Mouse (Mus musculus): ENCODE measurements around the gene Ss18l2.
A peak's percentile ranks its signal among the peaks of the same experiment; 100 is the strongest.

The Ss18l2 gene

GRCm38 (mm10) chr9:121673716-121674115 is 36.4 kb upstream of the Ss18l2 start:
- no peak overlapping the region for H3K4me3 ChIP-seq (replicated peaks; ENCODE audit: low read length)
- H3K9me3 ChIP-seq (ENCODE audit: low read length), result no peaks in the 10 kb centered on the region
- no peaks in the 10 kb centered on the region for H3K36me3 ChIP-seq (ENCODE audit: insufficient read depth, low read length)
- no peak for TF ChIP-seq CTCF (conservative IDR thresholded peaks at IDR 0.05; ENCODE audit: low read length)
- no peak for TF ChIP-seq POU5F1 (IDR thresholded peaks at IDR 0.05; ENCODE audit: borderline replicate concordance, low read length)
- no peak for TF ChIP-seq NANOG (IDR thresholded peaks at IDR 0.05; ENCODE audit: borderline replicate concordance, low read length)
- H3K27me3 ChIP-seq (ENCODE audit: insufficient read depth, low read length), result peaks cover 53% of the 10 kb centered on the region
- peaks cover 23% of the 10 kb centered on the region for H3K4me1 ChIP-seq (replicated peaks; ENCODE audit: low read depth, low read length)

DNA sequence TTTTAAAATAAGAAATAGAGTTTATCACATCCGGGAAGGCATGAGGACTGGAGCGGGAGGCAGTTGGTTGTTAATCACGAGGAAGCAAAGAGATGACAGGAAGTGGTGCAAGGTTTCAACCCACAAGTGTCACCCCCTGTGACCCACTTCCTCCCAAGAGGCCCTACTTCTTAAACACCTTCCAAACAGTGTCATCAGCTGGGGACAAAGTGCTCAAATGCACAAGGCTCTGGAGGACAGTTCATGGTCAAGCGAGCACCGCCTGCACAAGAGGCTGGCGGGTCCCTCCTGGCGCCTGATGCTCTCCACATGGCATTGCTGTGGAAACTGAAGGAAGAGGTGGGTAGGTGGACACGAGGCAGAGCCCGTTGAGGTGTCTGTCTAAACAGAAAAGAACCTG is 35.1 kb upstream of the Ss18l2 start:
- Histone ChIP-seq H3K27me3 (ENCODE audit: insufficient read depth, low read length) (peaks cover 40% of the 10 kb centered on the region), H3K4me1 (replicated peaks; ENCODE audit: low read depth, low read length) (peaks cover 10% of the 10 kb centered on the region), H3K4me3 (replicated peaks; ENCODE audit: low read length) (no peak overlapping the region), H3K36me3 (ENCODE audit: insufficient read depth, low read length) (no peaks in the 10 kb centered on the region), H3K9me3 (ENCODE audit: low read length) (no peaks in the 10 kb centered on the region)
- TF ChIP-seq POU5F1 (IDR thresholded peaks at IDR 0.05; ENCODE audit: borderline replicate concordance, low read length) (no peak), CTCF (conservative IDR thresholded peaks at IDR 0.05; ENCODE audit: low read length) (no peak), NANOG (IDR thresholded peaks at IDR 0.05; ENCODE audit: borderline replicate concordance, low read length) (no peak)

DNA sequence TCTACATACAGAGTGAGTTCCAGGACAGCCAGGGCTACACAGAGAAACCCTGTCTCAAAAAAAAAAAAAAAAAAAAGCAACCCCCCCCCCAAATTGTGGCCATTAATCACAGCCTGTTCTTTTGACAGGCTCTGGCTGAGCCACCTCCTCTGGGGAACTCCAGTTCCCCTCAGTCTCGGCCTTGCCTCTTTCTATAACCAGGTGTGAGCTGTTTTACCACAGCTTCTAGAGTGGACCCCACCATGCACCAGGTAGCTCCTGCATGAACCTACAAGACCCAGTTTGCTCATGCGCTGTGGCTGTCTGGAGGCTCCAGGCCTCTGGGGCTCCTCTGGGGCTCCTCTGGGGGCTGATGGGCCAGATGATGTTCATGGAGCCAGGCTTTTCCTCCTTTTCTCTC is 34.6 kb upstream of the Ss18l2 start:
- Histone ChIP-seq H3K9me3 (ENCODE audit: low read length) (no peaks in the 10 kb centered on the region), H3K4me3 (replicated peaks; ENCODE audit: low read length) (no peak overlapping the region), H3K4me1 (replicated peaks; ENCODE audit: low read depth, low read length) (peaks cover 4% of the 10 kb centered on the region), H3K36me3 (ENCODE audit: insufficient read depth, low read length) (no peaks in the 10 kb centered on the region), H3K27me3 (ENCODE audit: insufficient read depth, low read length) (peaks cover 35% of the 10 kb centered on the region)
- TF ChIP-seq CTCF (conservative IDR thresholded peaks at IDR 0.05; ENCODE audit: low read length), result no peak
- TF ChIP-seq NANOG (IDR thresholded peaks at IDR 0.05; ENCODE audit: borderline replicate concordance, low read length), result no peak
- TF ChIP-seq POU5F1 (IDR thresholded peaks at IDR 0.05; ENCODE audit: borderline replicate concordance, low read length), result no peak

GRCm38 (mm10) chr9:121677069-121677468 is 33.1 kb upstream of the Ss18l2 start:
- peaks cover 6% of the 10 kb centered on the region for H3K4me1 ChIP-seq (replicated peaks; ENCODE audit: low read depth, low read length)
- no peaks in the 10 kb centered on the region for H3K36me3 ChIP-seq (ENCODE audit: insufficient read depth, low read length)
- no peaks in the 10 kb centered on the region for H3K9me3 ChIP-seq (ENCODE audit: low read length)
- TF ChIP-seq POU5F1 (IDR thresholded peaks at IDR 0.05; ENCODE audit: borderline replicate concordance, low read length) (no peak), CTCF (conservative IDR thresholded peaks at IDR 0.05; ENCODE audit: low read length) (no peak), NANOG (IDR thresholded peaks at IDR 0.05; ENCODE audit: borderline replicate concordance, low read length) (no peak)
- H3K27me3 ChIP-seq (ENCODE audit: insufficient read depth, low read length), result peaks cover 23% of the 10 kb centered on the region
- no peak overlapping the region for H3K4me3 ChIP-seq (replicated peaks; ENCODE audit: low read length)

GRCm38 (mm10) chr9:121677476-121677875 is 32.7 kb upstream of the Ss18l2 start:
- H3K36me3 ChIP-seq (ENCODE audit: insufficient read depth, low read length), result no peaks in the 10 kb centered on the region
- peaks cover 10% of the 10 kb centered on the region for H3K4me1 ChIP-seq (replicated peaks; ENCODE audit: low read depth, low read length)
- TF ChIP-seq POU5F1 (IDR thresholded peaks at IDR 0.05; ENCODE audit: borderline replicate concordance, low read length), result no peak
- TF ChIP-seq CTCF (conservative IDR thresholded peaks at IDR 0.05; ENCODE audit: low read length), result no peak
- TF ChIP-seq NANOG (IDR thresholded peaks at IDR 0.05; ENCODE audit: borderline replicate concordance, low read length), result no peak
- H3K9me3 ChIP-seq (ENCODE audit: low read length), result no peaks in the 10 kb centered on the region
- H3K27me3 ChIP-seq (ENCODE audit: insufficient read depth, low read length), result peaks cover 19% of the 10 kb centered on the region
- H3K4me3 ChIP-seq (replicated peaks; ENCODE audit: low read length), result no peak overlapping the region

DNA sequence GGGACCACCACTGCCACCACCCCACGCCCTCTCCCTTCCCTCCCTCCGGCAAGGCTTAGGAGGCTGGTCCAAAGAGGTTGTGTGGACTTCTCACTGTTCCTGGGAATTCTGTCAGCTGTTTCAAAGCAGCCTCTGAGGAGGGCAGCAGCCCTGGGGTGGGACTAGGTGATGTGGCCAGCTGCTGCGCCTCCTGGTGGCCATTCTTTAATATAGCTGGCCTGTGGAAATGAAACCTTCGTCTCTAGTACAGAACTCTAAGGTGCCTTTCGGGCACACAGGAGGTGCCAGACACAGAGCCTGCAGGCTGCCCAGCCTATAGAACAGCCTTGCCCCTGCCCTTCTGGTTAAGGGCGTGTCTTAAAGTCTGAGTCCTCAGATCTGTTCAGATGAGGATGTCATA is 30.6 kb upstream of the Ss18l2 start:
- Histone ChIP-seq H3K36me3 (ENCODE audit: insufficient read depth, low read length) (peaks cover 11% of the 10 kb centered on the region), H3K4me1 (replicated peaks; ENCODE audit: low read depth, low read length) (peaks cover 12% of the 10 kb centered on the region), H3K9me3 (ENCODE audit: low read length) (no peaks in the 10 kb centered on the region), H3K4me3 (replicated peaks; ENCODE audit: low read length) (no peak overlapping the region), H3K27me3 (ENCODE audit: insufficient read depth, low read length) (peaks cover 11% of the 10 kb centered on the region; the same call in 1 of the 2 replicates)
- TF ChIP-seq POU5F1 (IDR thresholded peaks at IDR 0.05; ENCODE audit: borderline replicate concordance, low read length) (no peak), CTCF (conservative IDR thresholded peaks at IDR 0.05; ENCODE audit: low read length) (peak; percentile 80)

DNA sequence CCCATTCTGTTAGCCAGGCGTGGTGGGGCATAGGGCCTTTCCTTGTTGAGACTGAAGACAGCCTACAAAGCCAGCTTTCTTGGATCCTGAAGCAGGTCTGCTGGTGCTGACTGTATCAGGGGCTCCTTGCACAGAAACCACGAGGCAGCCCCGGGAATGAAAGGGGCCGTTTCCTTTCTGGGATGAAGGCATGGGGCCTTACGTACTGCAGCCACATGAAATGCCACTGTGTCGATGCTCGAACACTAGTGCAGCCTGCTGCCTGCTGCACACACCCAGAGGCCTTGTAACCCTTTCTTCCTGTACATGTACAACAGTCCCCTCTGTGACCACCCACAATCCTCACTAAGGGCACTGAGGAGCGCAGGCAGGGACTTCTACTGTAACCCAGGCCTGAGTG is 28.9 kb upstream of the Ss18l2 start:
- TF ChIP-seq CTCF (conservative IDR thresholded peaks at IDR 0.05; ENCODE audit: low read length) (no peak), POU5F1 (IDR thresholded peaks at IDR 0.05; ENCODE audit: borderline replicate concordance, low read length) (no peak), NANOG (IDR thresholded peaks at IDR 0.05; ENCODE audit: borderline replicate concordance, low read length) (no peak)
- H3K9me3 ChIP-seq (ENCODE audit: low read length), result no peaks in the 10 kb centered on the region
- peaks cover 11% of the 10 kb centered on the region; the same call in 1 of the 2 replicates for H3K27me3 ChIP-seq (ENCODE audit: insufficient read depth, low read length)
- H3K4me3 ChIP-seq (replicated peaks; ENCODE audit: low read length), result no peak overlapping the region
- H3K36me3 ChIP-seq (ENCODE audit: insufficient read depth, low read length), result peaks cover 23% of the 10 kb centered on the region
- H3K4me1 ChIP-seq (replicated peaks; ENCODE audit: low read depth, low read length), result peaks cover 12% of the 10 kb centered on the region

DNA sequence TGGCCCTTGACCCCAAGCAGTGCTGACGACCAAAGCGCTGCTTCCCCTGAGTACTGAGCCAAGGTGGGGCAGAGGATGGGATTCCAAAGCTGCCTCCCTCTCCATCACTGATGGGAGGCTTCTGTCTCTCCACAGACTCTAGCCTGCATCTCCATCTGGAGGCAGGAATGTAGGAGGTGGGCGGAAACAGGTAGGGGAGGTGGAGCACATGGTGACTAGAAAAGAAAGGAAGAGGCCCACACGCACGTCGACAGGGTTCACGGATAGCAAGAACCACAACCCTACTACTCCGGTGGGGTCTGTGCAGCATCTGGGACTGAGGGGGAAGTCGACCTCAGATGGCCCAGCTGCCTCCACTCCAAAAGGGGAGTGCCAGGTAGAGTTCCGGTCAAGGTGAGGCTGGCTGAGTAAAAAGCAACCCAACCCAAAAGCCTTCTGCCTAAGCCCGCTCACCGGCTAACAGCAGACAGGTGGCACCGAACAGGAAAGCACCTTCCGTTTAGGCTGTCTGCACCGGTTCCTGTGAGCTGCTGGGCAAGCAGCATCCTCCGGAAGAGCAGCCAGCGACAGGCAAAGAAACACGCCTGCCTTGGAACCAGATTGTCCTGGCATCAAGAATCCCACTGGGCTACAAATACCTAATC is 28.0 kb upstream of the Ss18l2 start:
- no peaks in the 10 kb centered on the region for H3K9me3 ChIP-seq (ENCODE audit: low read length)
- TF ChIP-seq NANOG (IDR thresholded peaks at IDR 0.05; ENCODE audit: borderline replicate concordance, low read length), result no peak
- no peak for TF ChIP-seq POU5F1 (IDR thresholded peaks at IDR 0.05; ENCODE audit: borderline replicate concordance, low read length)
- TF ChIP-seq CTCF (conservative IDR thresholded peaks at IDR 0.05; ENCODE audit: low read length), result no peak
- peaks cover 23% of the 10 kb centered on the region for H3K36me3 ChIP-seq (ENCODE audit: insufficient read depth, low read length)
- peaks cover 8% of the 10 kb centered on the region; the same call in 1 of the 2 replicates for H3K27me3 ChIP-seq (ENCODE audit: insufficient read depth, low read length)
- no peak overlapping the region for H3K4me3 ChIP-seq (replicated peaks; ENCODE audit: low read length)
- peaks cover 12% of the 10 kb centered on the region for H3K4me1 ChIP-seq (replicated peaks; ENCODE audit: low read depth, low read length)

- TF ChIP-seq POU5F1 (IDR thresholded peaks at IDR 0.05; ENCODE audit: borderline replicate concordance, low read length), result no peak
- no peak for TF ChIP-seq NANOG (IDR thresholded peaks at IDR 0.05; ENCODE audit: borderline replicate concordance, low read length)
- TF ChIP-seq CTCF (conservative IDR thresholded peaks at IDR 0.05; ENCODE audit: low read length), result no peak
- Histone ChIP-seq H3K4me3 (replicated peaks; ENCODE audit: low read length) (no peak overlapping the region), H3K27me3 (ENCODE audit: insufficient read depth, low read length) (no peaks in the 10 kb centered on the region), H3K36me3 (ENCODE audit: insufficient read depth, low read length) (peaks cover 38% of the 10 kb centered on the region), H3K9me3 (ENCODE audit: low read length) (no peaks in the 10 kb centered on the region), H3K4me1 (replicated peaks; ENCODE audit: low read depth, low read length) (peaks cover 12% of the 10 kb centered on the region)
Observed at GRCm38 (mm10) chr9:121684702-121685101, 25.4 kb upstream of the Ss18l2 start.
